Mouse (Mus musculus) E14TG2a.4 (cell line): ENCODE data around the gene Pkd2.

Experiments
- CTCF ChIP-seq: conservative IDR thresholded peaks from 2 replicates; pipeline ENCODE4 v1.5.1; 2014; ENCODE audit warnings: low read length
- POU5F1 ChIP-seq: IDR thresholded peaks from 2 replicates; pipeline ENCODE4 v1.6.1; 2014; ENCODE audit warnings: low read length, borderline replicate concordance

- no peak for TF ChIP-seq CTCF
- TF ChIP-seq POU5F1, result no peak
Measured at GRCm38 (mm10) chr5:104442850-104443249, 16.4 kb upstream of the Pkd2 start.
